Mouse (Mus musculus) stomach, postnatal 0 days (tissue): Measurements from ENCODE around the gene Csnk2a2.

Source experiments
- CTCF ChIP-seq: IDR thresholded peaks from 2 replicates; pipeline ENCODE4 v1.5.1; 2016; ENCODE audit warnings: antibody characterized with exemption, low read depth, mild to moderate bottlenecking, moderate library complexity
- EP300 ChIP-seq: optimal IDR thresholded peaks from 2 replicates; pipeline ENCODE3; 2016; ENCODE audit warnings: antibody characterized with exemption

DNA sequence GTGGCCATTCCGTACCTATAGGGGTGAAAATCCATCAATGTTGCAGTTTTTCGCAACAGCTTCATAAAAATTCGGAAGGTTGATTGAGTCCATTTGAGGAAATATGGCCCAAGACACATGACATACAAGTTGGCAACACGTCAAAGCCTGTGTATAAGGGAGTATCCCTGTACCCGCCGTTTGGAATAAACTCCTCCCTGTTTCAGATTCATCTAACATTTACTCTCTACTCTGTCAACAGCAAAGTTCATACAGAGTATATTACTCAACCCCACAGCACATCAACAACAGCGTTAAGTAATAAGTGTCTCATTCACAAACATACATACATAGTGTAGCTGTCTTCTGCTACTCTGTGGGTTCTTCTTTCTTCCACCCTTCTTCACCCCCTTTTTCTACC is 65.2 kb downstream of the Csnk2a2 start:
- no peak for TF ChIP-seq CTCF
- no peak for TF ChIP-seq EP300
